In the genomic region with DNA sequence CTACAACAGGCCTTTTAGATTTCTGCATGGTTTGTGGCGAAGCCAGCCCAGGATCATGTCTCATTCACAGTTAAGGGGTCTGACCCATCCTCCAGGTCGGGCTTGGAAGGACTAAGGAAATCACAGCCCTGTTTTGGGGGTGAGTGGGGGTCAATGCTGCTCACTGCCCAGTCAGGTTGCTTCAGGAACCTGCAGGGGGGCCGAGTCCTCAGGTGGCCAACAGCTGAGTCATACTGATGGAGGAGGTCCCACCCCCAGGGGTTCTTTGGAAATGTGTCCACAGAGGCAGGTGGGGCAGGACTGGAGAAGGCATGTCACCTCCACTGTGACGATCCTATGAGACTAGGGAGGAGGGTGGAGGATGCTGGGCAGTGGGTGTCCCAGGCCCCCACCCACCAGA, we compare ENCODE assay signal across 9 mouse cellular contexts. TPM values are rescaled to one million over a fixed set of nuclear protein-coding genes. Genes with fewer than 3 reads are reported as not detected.
DNase-seq lines count a peak whose midpoint lies in the region; ATAC-seq and TF ChIP-seq lines count a peak whose summit lies in the region.
"Had no signal": no experiment of that assay in that cellular context is flagged by ENCODE, and none has a peak within 500 bp of the region (broad histone marks: within the 10 kb centered on the region; RNA-seq: fewer than 3 reads in every experiment).

No protein-coding gene starts in this region.

- H3K27ac ChIP-seq in gastrocnemius, adult 2 months = peak overlapping the region; percentile 99
- H3K27ac ChIP-seq in spleen, adult 2 months (ENCODE audit: insufficient read depth, low read length) = peak overlapping the region; percentile 45
- H3K27ac ChIP-seq in limb, embryonic 13.5 days = no peak overlapping the region
- peak overlapping the region; percentile 89 for H3K27ac ChIP-seq in stomach, embryonic 15.5 days

- H3K4me3 ChIP-seq in gastrocnemius, adult 2 months = peak overlapping the region; percentile 98
- H3K4me3 ChIP-seq in spleen, adult 2 months (ENCODE audit: extremely low read depth, insufficient read depth, insufficient read length) = no peak overlapping the region
- H3K4me3 ChIP-seq in limb, embryonic 13.5 days = no peak overlapping the region
- H3K4me3 ChIP-seq in stomach, embryonic 15.5 days (replicated peaks) = no peak overlapping the region
- H3K4me3 ChIP-seq: hindbrain, embryonic 15.5 days had no signal

- H3K27me3 ChIP-seq in spleen, adult 2 months (ENCODE audit: control insufficient read depth, insufficient read depth, low read length) = no peaks in the 10 kb centered on the region
- no peaks in the 10 kb centered on the region for H3K27me3 ChIP-seq in limb, embryonic 13.5 days
- H3K27me3 ChIP-seq in stomach, embryonic 15.5 days (replicated peaks) = no peaks in the 10 kb centered on the region
- H3K27me3 ChIP-seq: hindbrain, embryonic 15.5 days had no signal

- 56% methylated on average over 4 of the region's 4 CpGs for WGBS in spleen, adult 2 months
- WGBS in limb, embryonic 13.5 days = 64% methylated on average over 4 of the region's 4 CpGs
- WGBS in stomach, embryonic 15.5 days = 52% methylated on average over 4 of the region's 4 CpGs

- peak overlapping the region; percentile 46; the same call in 1 of the 2 replicates for H3K4me2 ChIP-seq in limb, embryonic 13.5 days (replicated peaks)
- H3K4me2 ChIP-seq in stomach, embryonic 15.5 days = peak overlapping the region; percentile 44; the same call in 1 of the 2 replicates
- H3K4me2 ChIP-seq: hindbrain, embryonic 15.5 days had no signal

- TF ChIP-seq POLR2A in spleen, adult 2 months (IDR thresholded peaks at IDR 0.05; ENCODE audit: low read depth, low read length) = no peak

- peak; percentile 63 for DNase-seq in gastrocnemius, adult 2 months
- no peak for DNase-seq in gastrocnemius, postnatal 36 days
- DNase-seq in spleen, adult 2 months (ENCODE audit: low read depth in 1 of 2, low spot score in 2 of 2) = no peak
- no peak for DNase-seq in spleen, adult 18-20 months
- no peak for DNase-seq in embryo, embryonic 11 days
- DNase-seq in right cerebral cortex, adult 18-20 months = no peak

- no peak for ATAC-seq in limb, embryonic 13.5 days (ENCODE audit: low FRiP score, low read depth)
- no peak for ATAC-seq in stomach, embryonic 15.5 days (ENCODE audit: insufficient read depth, low FRiP score, low read depth)

- intact Hi-C loops in gastrocnemius, adult 2 months (cut with DNase I) = no loop called here
- intact Hi-C loops in gastrocnemius, postnatal 36 days (cut with DNase I) = no loop called here

- H3K4me1 ChIP-seq in spleen, adult 2 months (ENCODE audit: control insufficient read depth, insufficient read depth, insufficient read length) = peaks cover 55% of the 10 kb centered on the region
- H3K4me1 ChIP-seq in limb, embryonic 13.5 days = peaks cover 33% of the 10 kb centered on the region
- H3K4me1 ChIP-seq in stomach, embryonic 15.5 days = peaks cover 40% of the 10 kb centered on the region

- peaks cover 45% of the 10 kb centered on the region for H3K36me3 ChIP-seq in spleen, adult 2 months (ENCODE audit: control insufficient read depth, insufficient read depth, low read length)
- H3K36me3 ChIP-seq in limb, embryonic 13.5 days = peaks cover 51% of the 10 kb centered on the region
- H3K36me3 ChIP-seq in stomach, embryonic 15.5 days = peaks cover 41% of the 10 kb centered on the region

- H3K9me3 ChIP-seq in limb, embryonic 13.5 days = no peaks in the 10 kb centered on the region
- H3K9me3 ChIP-seq in stomach, embryonic 15.5 days = no peaks in the 10 kb centered on the region
- H3K9me3 ChIP-seq: hindbrain, embryonic 15.5 days had no signal

- no peak overlapping the region; the same call in 1 of the 2 replicates for H3K9ac ChIP-seq in limb, embryonic 13.5 days
- no peak overlapping the region for H3K9ac ChIP-seq in stomach, embryonic 15.5 days
- H3K9ac ChIP-seq: hindbrain, embryonic 15.5 days had no signal

- no peak for TF ChIP-seq CTCF in gastrocnemius, adult 2 months (IDR thresholded peaks at IDR 0.05)
- no peak for TF ChIP-seq CTCF in spleen, adult 2 months (IDR thresholded peaks at IDR 0.05; ENCODE audit: extremely low read depth, insufficient read depth, insufficient read length, insufficient replicate concordance)

RNA-seq across cellular contexts. Expression of a gene that starts 8.6 kb away (rescaled TPM):
- 10 to 100 TPM; 34.7 to 40.0 TPM for total RNA-seq in gastrocnemius, adult 2 months (2021)
- 10 to 100 TPM; 32.1 to 33.5 TPM for total RNA-seq in gastrocnemius, postnatal 36 days (2021)
- polyA plus RNA-seq in spleen, adult 2 months (2012; rRNA removed) = 49.5 and 66.1 TPM in 2 replicates
- 77.8 and 83.5 TPM in 2 replicates for polyA plus RNA-seq in limb, embryonic 13.5 days (2015; fragmentation: Nextera tagmentation; extraction: Ambion mirVana)
- polyA plus RNA-seq in stomach, embryonic 15.5 days (2015; fragmentation: Nextera tagmentation; extraction: Ambion mirVana) = 70.1 and 72.2 TPM in 2 replicates

RNA-seq across cellular contexts. Expression of a gene that starts 12.5 kb away (rescaled TPM):
- total RNA-seq in gastrocnemius, adult 2 months (2021) = 100 to 1,000 TPM; 253 TPM
- 100 to 1,000 TPM; 216 to 227 TPM for total RNA-seq in gastrocnemius, postnatal 36 days (2021)
- polyA plus RNA-seq in spleen, adult 2 months (2012; rRNA removed) = 351 and 533 TPM in 2 replicates
- 86.1 and 87.8 TPM in 2 replicates for polyA plus RNA-seq in limb, embryonic 13.5 days (2015; fragmentation: Nextera tagmentation; extraction: Ambion mirVana)
- polyA plus RNA-seq in stomach, embryonic 15.5 days (2015; fragmentation: Nextera tagmentation; extraction: Ambion mirVana) = 83.9 and 86.3 TPM in 2 replicates

RNA-seq across cellular contexts. Expression of a gene that starts 36.3 kb away (rescaled TPM):
- total RNA-seq in gastrocnemius, adult 2 months (2021) = 1 to 10 TPM; 4.9 to 5.5 TPM
- 1 to 10 TPM; 3.4 to 3.6 TPM for total RNA-seq in gastrocnemius, postnatal 36 days (2021)
- 130 and 156 TPM in 2 replicates for polyA plus RNA-seq in spleen, adult 2 months (2012; rRNA removed)
- 55.3 and 55.7 TPM in 2 replicates for polyA plus RNA-seq in limb, embryonic 13.5 days (2015; fragmentation: Nextera tagmentation; extraction: Ambion mirVana)
- polyA plus RNA-seq in stomach, embryonic 15.5 days (2015; fragmentation: Nextera tagmentation; extraction: Ambion mirVana) = 46.2 and 47.5 TPM in 2 replicates

RNA-seq across cellular contexts. Expression of a gene that starts 36.5 kb away (rescaled TPM):
- total RNA-seq in gastrocnemius, adult 2 months (2021) = 1 to 10 TPM; 2.6 to 3.0 TPM
- total RNA-seq in gastrocnemius, postnatal 36 days (2021) = 1 to 10 TPM; 1.2 to 2.7 TPM
- polyA plus RNA-seq in spleen, adult 2 months (2012; rRNA removed) = 49.0 and 60.8 TPM in 2 replicates
- 24.2 and 25.6 TPM in 2 replicates for polyA plus RNA-seq in limb, embryonic 13.5 days (2015; fragmentation: Nextera tagmentation; extraction: Ambion mirVana)
- 27.1 and 32.0 TPM in 2 replicates for polyA plus RNA-seq in stomach, embryonic 15.5 days (2015; fragmentation: Nextera tagmentation; extraction: Ambion mirVana)

RNA-seq across cellular contexts. Expression of a gene that starts 42.8 kb away (rescaled TPM):
- total RNA-seq in gastrocnemius, adult 2 months (2021) = 100 to 1,000 TPM; 101 to 105 TPM
- 10 to 100 TPM; 84.0 to 90.0 TPM for total RNA-seq in gastrocnemius, postnatal 36 days (2021)
- polyA plus RNA-seq in spleen, adult 2 months (2012; rRNA removed) = 206 and 283 TPM in 2 replicates
- polyA plus RNA-seq in limb, embryonic 13.5 days (2015; fragmentation: Nextera tagmentation; extraction: Ambion mirVana) = 148 and 159 TPM in 2 replicates
- 134 and 148 TPM in 2 replicates for polyA plus RNA-seq in stomach, embryonic 15.5 days (2015; fragmentation: Nextera tagmentation; extraction: Ambion mirVana)
